Mouse (Mus musculus) myocyte (in vitro differentiated cells): Measurements from ENCODE around the gene Fto.

ENCODE experiments used
- CEBPB ChIP-seq: IDR thresholded peaks from 2 replicates; pipeline ENCODE4 v1.6.1; 2011; ENCODE audit warnings: mild to moderate bottlenecking, moderate library complexity; ENCODE audit not compliant: poor library complexity, insufficient read depth, severe bottlenecking
- MAX ChIP-seq: IDR thresholded peaks from one replicate; pipeline ENCODE4 v1.6.1; 2011; ENCODE audit warnings: low read depth, mild to moderate bottlenecking, control low read depth
- MYOD1 ChIP-seq, 3 experiments: IDR thresholded peaks; one replicate each; pipeline ENCODE4 v1.6.1; 2011; ENCODE audit warnings: control low read depth in 2 of 3, low read depth in 2 of 3, mild to moderate bottlenecking in 2 of 3, moderate library complexity in 1 of 3; ENCODE audit not compliant: insufficient read length in 2 of 3, control insufficient read depth in 1 of 3
- MYOG ChIP-seq, 3 experiments: IDR thresholded peaks; one replicate each; pipeline ENCODE4 v1.6.1; 2011; ENCODE audit warnings: control low read depth in 2 of 3, low read depth in 2 of 3, mild to moderate bottlenecking in 2 of 3; ENCODE audit not compliant: insufficient read length in 2 of 3, control insufficient read depth in 1 of 3, insufficient read depth in 1 of 3
- POLR2A ChIP-seq: IDR thresholded peaks from one replicate; pipeline ENCODE4 v1.6.1; 2011; ENCODE audit warnings: low read depth, mild to moderate bottlenecking, control low read depth, moderate library complexity; ENCODE audit not compliant: insufficient read length
- POLR2AphosphoS2 ChIP-seq: IDR thresholded peaks from one replicate; pipeline ENCODE4 v1.6.1; 2011; ENCODE audit warnings: low read depth, control low read depth; ENCODE audit not compliant: insufficient read length
- REST ChIP-seq: IDR thresholded peaks from one replicate; pipeline ENCODE4 v1.6.1; 2011; ENCODE audit warnings: mild to moderate bottlenecking, control low read depth, moderate library complexity; ENCODE audit not compliant: insufficient read depth, insufficient read length
- SRF ChIP-seq: IDR thresholded peaks from one replicate; pipeline ENCODE4 v1.6.1; 2011; ENCODE audit warnings: low read depth; ENCODE audit not compliant: control insufficient read depth, insufficient read length
- TCF12 ChIP-seq: IDR thresholded peaks from one replicate; pipeline ENCODE4 v1.6.1; 2011; ENCODE audit warnings: mild to moderate bottlenecking, control low read depth; ENCODE audit not compliant: poor library complexity, insufficient read depth, severe bottlenecking
- TCF3 ChIP-seq: IDR thresholded peaks from one replicate; pipeline ENCODE4 v1.6.1; 2011; ENCODE audit warnings: low read depth, control low read depth; ENCODE audit not compliant: insufficient read length
- USF1 ChIP-seq: IDR thresholded peaks from one replicate; pipeline ENCODE4 v1.6.1; 2011; ENCODE audit warnings: low read depth, mild to moderate bottlenecking, control low read depth, moderate library complexity

DNA sequence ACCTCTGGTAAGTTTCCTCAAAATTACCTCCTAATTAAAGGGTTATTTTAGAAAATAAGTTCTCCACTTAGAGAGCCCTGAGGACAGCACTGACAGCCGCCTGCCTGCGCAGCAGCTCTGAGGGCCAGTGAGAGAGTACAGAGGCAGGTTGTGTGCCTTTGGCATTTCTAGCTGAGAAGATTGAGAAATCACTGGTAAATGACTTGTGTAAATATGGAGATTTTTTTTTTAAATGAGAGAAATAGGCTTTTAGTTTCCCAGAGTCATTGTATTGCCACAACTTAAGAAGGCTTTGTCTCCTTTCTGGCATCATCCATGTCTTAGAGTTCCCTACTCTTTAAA, 181.9 kb downstream of the Fto start:
- TF ChIP-seq POLR2A (no peak), TCF12 (no peak), MAX (no peak), POLR2AphosphoS2 (no peak), MYOG (IDR thresholded peaks at IDR 0.05; ENCODE audit: control insufficient read depth in 1 of 3, insufficient read depth in 1 of 3, insufficient read length in 2 of 3, low read depth in 2 of 3) (no peak), TCF3 (no peak), REST (no peak), USF1 (no peak), CEBPB (no peak), MYOD1 (IDR thresholded peaks at IDR 0.05; ENCODE audit: control insufficient read depth in 1 of 3, insufficient read length in 2 of 3, low read depth in 2 of 3) (no peak), SRF (no peak)
